Mouse (Mus musculus) granulocyte monocyte progenitor cell, adult 5-6 weeks (primary cell): ENCODE results near the gene Fzd5. TPM values are rescaled to one million over a fixed set of nuclear protein-coding genes. Genes with fewer than 3 reads are reported as not detected.
A peak's percentile ranks its signal among the peaks of the same experiment; 100 is the strongest.

ENCODE experiments used
- ATAC-seq: replicated peaks from 2 replicates; pipeline ENCODE4 v1.8.0; 2016; ENCODE audit warnings: mild to moderate bottlenecking, moderate TSS enrichment, inconsistent platforms; ENCODE audit not compliant: poor library complexity, severe bottlenecking
- total RNA-seq, 2 experiments: library from RNA; stranded (forward) in 1 of 2; stranded (reverse) in 1 of 2; fragments of 200-712, 200-1000 nt in 1 of 2; fragments of >200 nt in 1 of 2; fragmentation: Nextera tagmentation in 1 of 2; gene quantifications; 2 replicates each; pipeline ENCODE4 v1.2.3; 2014 to 2017

Fzd5 gene
- total RNA-seq, 2 experiments from 2014 or later: 1.2 to 1.6 TPM

GRCm38 (mm10) chr1:64690213-64691013 lies 47.1 kb downstream of the Fzd5 start, which contains the start of gene Ccnyl1:
Ccnyl1 (plus strand) TSS chr1:64690455.
- ATAC-seq: peak; percentile 94

GRCm38 (mm10) chr1:64689561-64690212 lies 47.9 kb downstream of the Fzd5 start:
- 0 out of 2 replicates have a peak, but pooled peaks have one; percentile 1 for ATAC-seq

GRCm38 (mm10) chr1:64688046-64688445 lies 49.5 kb downstream of the Fzd5 start:
- ATAC-seq: peak; percentile 21

GRCm38 (mm10) chr1:64684440-64684839 lies 53.1 kb downstream of the Fzd5 start:
- no peak for ATAC-seq

GRCm38 (mm10) chr1:64683039-64683438 lies 54.5 kb downstream of the Fzd5 start:
- ATAC-seq: no peak

- ATAC-seq: no peak
These were observed 56.1 kb downstream of the Fzd5 start for GRCm38 (mm10) chr1:64681499-64681898.

Other genes with a start within 250 kb of the Fzd5 start
- gene Creb1, start 205.1 kb downstream of the Fzd5 start, total RNA-seq (2014; fragmentation: Nextera tagmentation): 60.4 and 73.2 TPM in 2 replicates
- 65.1 and 74.2 TPM in 2 replicates for gene Creb1, start 205.1 kb downstream of the Fzd5 start, total RNA-seq (2017)
- 11.6 TPM in 2 replicates for gene Mettl21a, start 120.5 kb downstream of the Fzd5 start, total RNA-seq (2014; fragmentation: Nextera tagmentation)
- 8.1 and 11.2 TPM in 2 replicates for gene Mettl21a, start 120.5 kb downstream of the Fzd5 start, total RNA-seq (2017)
- 7.6 and 7.8 TPM in 2 replicates for gene Ccnyl1, start 47.3 kb downstream of the Fzd5 start, total RNA-seq (2014; fragmentation: Nextera tagmentation)
- gene Ccnyl1, start 47.3 kb downstream of the Fzd5 start, total RNA-seq (2017): 5.1 and 7.6 TPM in 2 replicates
- gene Plekhm3, start 219.1 kb upstream of the Fzd5 start, total RNA-seq (2014; fragmentation: Nextera tagmentation): 12.5 and 13.5 TPM in 2 replicates
- gene Plekhm3, start 219.1 kb upstream of the Fzd5 start, total RNA-seq (2017): 5.4 and 8.5 TPM in 2 replicates